Mouse (Mus musculus) liver, postnatal 0 days (tissue): ENCODE data around the gene Tmem258. TPM values are rescaled to one million over a fixed set of nuclear protein-coding genes. Genes with fewer than 3 reads are reported as not detected.
A peak's percentile ranks its signal among the peaks of the same experiment; 100 is the strongest.

Experiments
- ATAC-seq: fragments of 200-750 bp; cut with Nextera tagmentation; 2 replicates; pipeline ENCODE4 v1.8.0; 2017; ENCODE audit warnings: mild to moderate bottlenecking, moderate library complexity
- DNase-seq: peaks from one replicate; pipeline ENCODE4 v3.0.0-alpha.2; 2016
- H3K27ac ChIP-seq: fragments of 300-500 bp; sonication (generic); 2 replicates; pipeline ENCODE4 v1.5.1; 2014; ENCODE audit warnings: antibody characterized with exemption, moderate library complexity, mild to moderate bottlenecking, low read depth
- H3K27me3 ChIP-seq: fragments of 300-500 bp; sonication (generic); 2 replicates; pipeline ENCODE4 v1.6.1; 2014; ENCODE audit warnings: low read length, control low read depth, mixed read lengths; ENCODE audit not compliant: insufficient read depth
- H3K36me3 ChIP-seq: fragments of 300-500 bp; sonication (generic); replicated peaks from 2 replicates; pipeline ENCODE4 v1.6.1; 2014; ENCODE audit warnings: mild to moderate bottlenecking, control low read depth, low read length, moderate library complexity, mixed read lengths; ENCODE audit not compliant: insufficient read depth
- H3K4me1 ChIP-seq: fragments of 300-500 bp; sonication (generic); 2 replicates; pipeline ENCODE4 v1.6.1; 2014; ENCODE audit warnings: antibody characterized with exemption, mild to moderate bottlenecking, control low read depth; ENCODE audit not compliant: insufficient read depth
- H3K4me2 ChIP-seq: fragments of 300-500 bp; sonication (generic); 2 replicates; pipeline ENCODE4 v1.6.1; 2014; ENCODE audit warnings: low read depth, mild to moderate bottlenecking, low read length, moderate library complexity, mixed read lengths
- H3K4me3 ChIP-seq: fragments of 300-500 bp; sonication (generic); 2 replicates; pipeline ENCODE4 v1.5.1; 2014; ENCODE audit warnings: low read depth, low read length
- H3K9ac ChIP-seq: fragments of 300-500 bp; sonication (generic); replicated peaks from 2 replicates; pipeline ENCODE4 v1.6.1; 2014; ENCODE audit warnings: mild to moderate bottlenecking, moderate library complexity
- H3K9me3 ChIP-seq: fragments of 300-500 bp; sonication (generic); 2 replicates; pipeline ENCODE4 v1.6.1; 2016; ENCODE audit warnings: mild to moderate bottlenecking, control low read depth, low read length, mixed read lengths
- CTCF ChIP-seq: sonication (generic); IDR thresholded peaks from 2 replicates; pipeline ENCODE4 v1.5.1; 2016; ENCODE audit warnings: antibody characterized with exemption, low read depth
- EP300 ChIP-seq: IDR thresholded peaks from 2 replicates; pipeline ENCODE4 v1.6.1; 2016; ENCODE audit warnings: antibody characterized with exemption, low read depth, mild to moderate bottlenecking
- WGBS: fragments of 180-500 bp; shearing (Covaris S2); extraction: QIAGEN DNeasy Blood & Tissue Kit; methylation state at CpG from one replicate; pipeline ENCODE4 v1.1.7; 2014; ENCODE audit not compliant: insufficient replicate concordance; 5-methylcytosine and 5-hydroxymethylcytosine counted together
- polyA plus RNA-seq: library from polyadenylated mRNA; unstranded; fragments of >200 nt; fragmentation: Nextera tagmentation; extraction: Ambion mirVana; gene quantifications from 2 replicates; pipeline ENCODE4 v1.2.1, GENCODE M21; 2015

Tmem258 gene
- polyA plus RNA-seq, 1 experiment from 2014 or later: 195 TPM

DNA sequence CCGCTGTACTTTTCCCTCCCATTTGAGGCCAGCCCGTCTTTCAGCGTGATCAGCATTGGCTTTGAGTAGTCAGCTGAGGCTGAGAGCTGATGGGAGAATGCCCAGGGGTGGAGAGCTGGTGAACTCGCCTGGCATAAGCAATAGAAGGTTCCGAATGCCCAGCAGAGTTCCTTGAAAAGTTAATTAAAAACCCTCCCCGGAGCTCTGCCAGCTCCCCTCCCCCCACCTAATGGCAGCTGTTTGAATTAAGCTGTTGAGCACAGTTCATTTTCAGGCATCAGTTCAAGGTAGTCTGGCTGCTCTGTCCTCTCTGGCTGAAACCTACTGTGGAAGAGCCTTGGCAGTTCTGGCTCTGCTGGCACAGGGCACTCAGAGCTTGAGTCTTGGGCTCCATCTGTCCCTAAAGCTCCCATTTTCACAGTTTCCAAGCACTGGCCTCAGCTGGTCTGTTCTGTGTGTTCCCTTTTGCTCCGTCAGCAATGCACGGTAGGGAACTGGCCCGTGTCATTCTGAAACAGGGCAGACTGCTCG, 15.5 kb upstream of the Tmem258 start:
- no peaks in the 10 kb centered on the region for H3K9me3 ChIP-seq
- H3K9ac ChIP-seq: no peak overlapping the region
- H3K36me3 ChIP-seq: peaks cover 67% of the 10 kb centered on the region
- no peaks in the 10 kb centered on the region for H3K27me3 ChIP-seq
- ATAC-seq: peak; percentile 7; the same call in 1 of the 2 replicates
- peaks cover 35% of the 10 kb centered on the region for H3K4me1 ChIP-seq
- no peak overlapping the region for H3K4me2 ChIP-seq
- H3K4me3 ChIP-seq: no peak overlapping the region
- no peak for TF ChIP-seq CTCF
- no peak for TF ChIP-seq EP300
- H3K27ac ChIP-seq: 0 out of 2 replicates have a peak overlapping the region, but pooled peaks have one; percentile 16
- DNase-seq: no peak
- 75% methylated on average over 10 of the region's 10 CpGs for whole genome bisulfite sequencing

DNA sequence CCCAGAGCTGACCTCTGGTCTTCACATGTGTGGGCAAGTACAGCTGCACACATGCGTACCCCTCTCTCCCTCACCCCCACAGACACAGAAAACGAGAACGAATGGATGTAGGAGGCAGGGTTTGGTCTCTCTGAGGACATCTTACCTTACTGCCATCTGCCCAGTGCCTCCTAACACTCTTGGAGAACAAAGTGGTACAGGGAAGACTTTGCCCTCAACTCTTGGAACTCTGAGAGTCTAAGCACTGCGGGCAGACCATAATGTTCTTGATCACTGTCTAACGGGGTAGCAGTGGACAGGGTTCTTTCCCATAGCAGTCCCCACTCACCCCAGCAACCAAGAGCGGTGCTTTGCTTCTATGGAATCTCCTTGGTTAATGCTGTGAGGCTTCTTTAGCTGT, 14.8 kb upstream of the Tmem258 start:
- no peak for TF ChIP-seq EP300
- TF ChIP-seq CTCF: no peak
- Histone ChIP-seq H3K4me2 (no peak overlapping the region), H3K9ac (no peak overlapping the region), H3K4me3 (no peak overlapping the region), H3K36me3 (peaks cover 73% of the 10 kb centered on the region), H3K27me3 (no peaks in the 10 kb centered on the region), H3K9me3 (no peaks in the 10 kb centered on the region), H3K27ac (no peak overlapping the region), H3K4me1 (peaks cover 32% of the 10 kb centered on the region)
- WGBS: 95% methylated on average over 6 of the region's 6 CpGs
- no peak for ATAC-seq
- DNase-seq: no peak

DNA sequence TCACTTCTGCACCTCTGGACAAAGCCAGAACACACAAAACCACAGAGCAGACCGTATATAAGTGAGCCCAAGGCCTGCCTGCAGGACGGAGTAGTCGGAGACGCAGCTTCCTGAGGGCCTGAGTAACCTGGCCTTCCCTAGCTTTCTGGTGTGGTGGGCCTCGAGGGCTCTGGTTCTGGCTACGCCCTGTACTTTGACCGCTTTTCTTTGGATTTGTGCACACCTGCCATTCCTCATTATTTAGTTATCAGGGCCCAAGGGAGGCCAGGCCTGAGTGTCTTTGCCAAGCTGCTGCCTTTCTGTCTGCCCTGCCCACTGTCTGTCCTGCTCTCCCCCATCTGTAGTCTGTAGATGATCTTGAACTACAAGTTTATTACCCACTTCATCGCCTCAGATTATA, 13.9 kb upstream of the Tmem258 start:
- no peak overlapping the region for H3K4me2 ChIP-seq
- no peak overlapping the region for H3K4me3 ChIP-seq
- ATAC-seq (no peak), DNase-seq (no peak)
- no peak overlapping the region for H3K9ac ChIP-seq
- TF ChIP-seq EP300 (no peak), CTCF (no peak)
- H3K27ac ChIP-seq: no peak overlapping the region
- no peaks in the 10 kb centered on the region for H3K27me3 ChIP-seq
- peaks cover 81% of the 10 kb centered on the region for H3K36me3 ChIP-seq
- 84% methylated on average over 8 of the region's 8 CpGs for WGBS
- no peaks in the 10 kb centered on the region for H3K9me3 ChIP-seq
- H3K4me1 ChIP-seq: peaks cover 22% of the 10 kb centered on the region

DNA sequence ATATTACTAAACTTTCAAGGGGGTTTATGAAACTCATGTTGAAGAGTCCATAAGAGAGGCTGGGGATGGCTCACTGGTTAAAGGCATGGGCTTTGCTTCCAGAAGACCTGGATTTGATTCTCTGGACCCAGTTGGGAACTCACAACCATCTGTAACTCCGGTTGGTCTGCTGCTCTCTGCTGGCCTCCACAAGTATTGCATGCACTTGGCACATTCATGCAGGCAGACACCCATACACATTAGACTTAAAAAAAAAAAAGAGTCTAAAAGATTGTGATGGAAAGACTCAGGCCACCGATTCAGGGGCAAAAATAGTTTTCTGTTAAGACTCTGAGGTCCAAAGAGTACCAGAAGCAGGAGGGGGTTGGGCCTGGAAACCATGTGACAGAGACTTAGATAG, 13.0 kb upstream of the Tmem258 start:
- Histone ChIP-seq H3K4me1 (peaks cover 22% of the 10 kb centered on the region), H3K4me3 (no peak overlapping the region), H3K9me3 (no peaks in the 10 kb centered on the region), H3K36me3 (peaks cover 79% of the 10 kb centered on the region), H3K27me3 (no peaks in the 10 kb centered on the region), H3K9ac (no peak overlapping the region), H3K4me2 (no peak overlapping the region), H3K27ac (peak overlapping the region; percentile 49; the same call in 1 of the 2 replicates)
- peak; percentile 85 for DNase-seq
- TF ChIP-seq CTCF: peak; percentile 87
- TF ChIP-seq EP300: no peak
- peak; percentile 58 for ATAC-seq
- WGBS: 36% methylated on average over 2 of the region's 2 CpGs

DNA sequence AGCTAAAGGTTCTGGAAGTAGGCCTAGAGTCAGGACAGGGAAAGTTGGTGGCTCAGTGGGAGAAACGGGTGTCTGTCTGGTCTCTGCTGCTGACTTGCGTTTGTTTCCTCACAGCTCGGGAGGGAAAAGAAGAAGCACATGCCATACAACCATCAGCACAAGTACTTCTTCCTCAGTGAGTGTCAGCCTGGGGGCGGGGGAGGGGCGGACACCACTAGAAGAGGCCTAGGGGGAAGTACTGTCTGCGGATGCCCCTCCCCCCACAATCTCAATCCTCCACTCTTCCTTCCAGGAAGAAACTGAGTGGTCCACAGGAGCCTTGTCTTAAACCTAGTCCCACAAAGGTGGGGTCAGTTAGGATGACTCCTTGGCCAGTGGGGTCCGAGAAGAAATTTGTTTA, 12.5 kb upstream of the Tmem258 start:
- ATAC-seq (peak; percentile 35), DNase-seq (peak; percentile 64)
- no peaks in the 10 kb centered on the region for H3K27me3 ChIP-seq
- H3K4me3 ChIP-seq: no peak overlapping the region
- H3K4me1 ChIP-seq: peaks cover 22% of the 10 kb centered on the region
- peak overlapping the region; percentile 49; the same call in 1 of the 2 replicates for H3K27ac ChIP-seq
- H3K9me3 ChIP-seq: no peaks in the 10 kb centered on the region
- peaks cover 79% of the 10 kb centered on the region for H3K36me3 ChIP-seq
- H3K4me2 ChIP-seq: no peak overlapping the region
- WGBS: 44% methylated on average over 7 of the region's 7 CpGs
- TF ChIP-seq EP300 (no peak), CTCF (no peak)
- H3K9ac ChIP-seq: no peak overlapping the region; the same call in 1 of the 2 replicates

DNA sequence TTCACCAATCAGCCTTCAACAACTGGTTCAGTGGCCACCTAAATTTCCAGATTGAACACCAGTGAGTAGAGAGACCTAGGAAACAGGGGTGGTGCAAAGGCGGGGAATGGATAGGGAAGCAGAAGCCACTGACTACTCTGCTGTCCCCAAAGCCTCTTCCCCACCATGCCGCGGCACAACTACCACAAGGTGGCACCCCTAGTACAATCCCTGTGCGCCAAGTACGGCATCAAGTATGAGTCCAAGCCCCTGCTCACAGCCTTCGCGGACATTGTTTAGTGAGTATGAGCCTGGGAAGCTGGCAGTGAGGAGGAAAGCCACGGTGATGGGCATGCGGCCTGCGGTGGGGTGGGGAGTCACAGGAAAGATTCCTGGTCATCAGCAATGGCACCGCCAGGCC, 9.5 kb upstream of the Tmem258 start:
- Histone ChIP-seq H3K9ac (no peak overlapping the region), H3K36me3 (peaks cover 66% of the 10 kb centered on the region), H3K27ac (no peak overlapping the region), H3K27me3 (no peaks in the 10 kb centered on the region), H3K4me2 (no peak overlapping the region), H3K9me3 (no peaks in the 10 kb centered on the region), H3K4me1 (peaks cover 11% of the 10 kb centered on the region; the same call in 1 of the 2 replicates), H3K4me3 (no peak overlapping the region)
- WGBS: 87% methylated on average over 11 of the region's 11 CpGs
- TF ChIP-seq EP300 (no peak), CTCF (peak; percentile 25)
- ATAC-seq (no peak), DNase-seq (no peak)
